Mouse (Mus musculus): ENCODE results near the gene Vps35l. TPM values are rescaled to one million over a fixed set of nuclear protein-coding genes. Genes with fewer than 3 reads are reported as not detected.

The Vps35l gene
- total and polyA plus RNA-seq, 2 experiments from 2014 or later: 41.0 to 63.8 TPM

DNA sequence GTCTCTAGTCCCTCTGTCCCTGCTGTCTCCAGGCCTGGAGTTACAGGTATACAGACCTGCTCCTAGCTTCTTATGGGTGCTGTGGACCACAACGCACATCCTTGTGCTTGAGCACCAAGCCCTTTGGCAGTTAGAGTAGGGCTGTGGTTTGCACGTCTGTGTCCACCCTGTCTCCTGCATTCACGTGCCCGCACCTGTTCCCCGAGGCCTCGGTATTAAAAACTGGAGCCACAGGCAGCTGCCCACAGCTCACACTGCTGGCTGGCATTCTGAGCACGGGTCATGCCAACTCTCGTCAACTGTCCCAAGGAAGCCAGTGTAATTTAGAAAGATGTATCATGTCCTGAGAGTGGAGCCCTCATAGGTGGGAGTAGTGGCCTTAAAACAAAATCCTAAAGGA is 55.8 kb downstream of the Vps35l start:
- no peak overlapping the region for H3K27ac ChIP-seq (ENCODE audit: low read depth)
- no peaks in the 10 kb centered on the region for H3K4me1 ChIP-seq (ENCODE audit: control insufficient read depth, insufficient read depth)
- ATAC-seq (ENCODE audit: insufficient read depth, low read depth) (no peak), DNase-seq (ENCODE audit: low spot score) (no peak)
- TF ChIP-seq EP300 (IDR thresholded peaks at IDR 0.05; ENCODE audit: low read depth) (no peak), CTCF (IDR thresholded peaks at IDR 0.05; ENCODE audit: low read depth) (no peak)
- no peak overlapping the region for H3K4me3 ChIP-seq (ENCODE audit: low read depth, low read length)
- peaks cover 49% of the 10 kb centered on the region for H3K36me3 ChIP-seq (replicated peaks; ENCODE audit: control insufficient read depth, insufficient read depth, low read length)
- no peak overlapping the region for H3K9ac ChIP-seq (replicated peaks; ENCODE audit: low read depth, low read length)
- no peaks in the 10 kb centered on the region for H3K9me3 ChIP-seq (replicated peaks; ENCODE audit: control insufficient read depth, low read length)
- no peaks in the 10 kb centered on the region for H3K27me3 ChIP-seq (ENCODE audit: control insufficient read depth, insufficient read depth, low read length)
- WGBS: 92% methylated on average over 8 of the region's 8 CpGs
- H3K4me2 ChIP-seq (ENCODE audit: low read depth, low read length): no peak overlapping the region

- Histone ChIP-seq H3K27me3 (ENCODE audit: control insufficient read depth, insufficient read depth, low read length) (no peaks in the 10 kb centered on the region), H3K4me2 (ENCODE audit: low read depth, low read length) (no peak overlapping the region), H3K4me1 (ENCODE audit: control insufficient read depth, insufficient read depth) (no peaks in the 10 kb centered on the region), H3K36me3 (replicated peaks; ENCODE audit: control insufficient read depth, insufficient read depth, low read length) (peaks cover 56% of the 10 kb centered on the region), H3K4me3 (ENCODE audit: low read depth, low read length) (no peak overlapping the region), H3K9ac (replicated peaks; ENCODE audit: low read depth, low read length) (no peak overlapping the region), H3K27ac (ENCODE audit: low read depth) (no peak overlapping the region), H3K9me3 (replicated peaks; ENCODE audit: control insufficient read depth, low read length) (no peaks in the 10 kb centered on the region)
- no peak for TF ChIP-seq CTCF (IDR thresholded peaks at IDR 0.05; ENCODE audit: low read depth)
- no peak for TF ChIP-seq EP300 (IDR thresholded peaks at IDR 0.05; ENCODE audit: low read depth)
- WGBS: 86% methylated on average over 9 of the region's 9 CpGs
- DNase-seq (ENCODE audit: low spot score) (no peak), ATAC-seq (ENCODE audit: insufficient read depth, low read depth) (no peak)
Measured at GRCm38 (mm10) chr7:118796838-118797237, 56.8 kb downstream of the Vps35l start.

DNA sequence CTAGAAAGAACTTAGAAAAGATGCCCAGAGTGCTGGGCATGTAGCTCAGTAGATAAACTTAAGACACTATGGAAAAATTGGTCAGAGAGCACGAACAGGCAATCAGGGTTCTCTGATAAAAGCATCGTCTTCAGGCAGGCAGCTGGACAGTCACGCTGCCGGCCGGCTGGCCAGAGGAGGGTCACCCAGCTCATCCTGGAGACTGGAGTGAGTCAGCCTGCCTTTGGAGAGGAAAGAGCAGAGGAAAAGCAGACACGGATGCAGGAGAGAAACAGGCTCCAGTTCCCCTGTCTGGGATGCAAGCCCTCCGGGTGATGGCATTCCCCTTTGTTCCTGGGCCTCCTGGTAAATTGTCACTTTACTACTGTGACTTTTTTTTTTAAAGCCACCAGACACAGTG is 57.6 kb downstream of the Vps35l start:
- peak; percentile 32 for DNase-seq (ENCODE audit: low spot score)
- H3K9me3 ChIP-seq (replicated peaks; ENCODE audit: control insufficient read depth, low read length): no peaks in the 10 kb centered on the region
- H3K4me2 ChIP-seq (ENCODE audit: low read depth, low read length): no peak overlapping the region
- TF ChIP-seq EP300 (IDR thresholded peaks at IDR 0.05; ENCODE audit: low read depth) (no peak), CTCF (IDR thresholded peaks at IDR 0.05; ENCODE audit: low read depth) (no peak)
- no peak overlapping the region for H3K9ac ChIP-seq (replicated peaks; ENCODE audit: low read depth, low read length)
- H3K27me3 ChIP-seq (ENCODE audit: control insufficient read depth, insufficient read depth, low read length): no peaks in the 10 kb centered on the region
- H3K36me3 ChIP-seq (replicated peaks; ENCODE audit: control insufficient read depth, insufficient read depth, low read length): peaks cover 56% of the 10 kb centered on the region
- no peaks in the 10 kb centered on the region for H3K4me1 ChIP-seq (ENCODE audit: control insufficient read depth, insufficient read depth)
- no peak for ATAC-seq (ENCODE audit: insufficient read depth, low read depth)
- 37% methylated on average over 7 of the region's 7 CpGs for WGBS
- peak overlapping the region; percentile 11; the same call in 1 of the 2 replicates for H3K27ac ChIP-seq (ENCODE audit: low read depth)
- no peak overlapping the region for H3K4me3 ChIP-seq (ENCODE audit: low read depth, low read length)

- DNase-seq (ENCODE audit: low spot score) (no peak), ATAC-seq (ENCODE audit: insufficient read depth, low read depth) (no peak)
- Histone ChIP-seq H3K4me1 (ENCODE audit: control insufficient read depth, insufficient read depth) (no peaks in the 10 kb centered on the region), H3K9me3 (replicated peaks; ENCODE audit: control insufficient read depth, low read length) (no peaks in the 10 kb centered on the region), H3K36me3 (replicated peaks; ENCODE audit: control insufficient read depth, insufficient read depth, low read length) (peaks cover 54% of the 10 kb centered on the region), H3K27ac (ENCODE audit: low read depth) (peak overlapping the region; percentile 11; the same call in 1 of the 2 replicates), H3K27me3 (ENCODE audit: control insufficient read depth, insufficient read depth, low read length) (no peaks in the 10 kb centered on the region), H3K4me2 (ENCODE audit: low read depth, low read length) (no peak overlapping the region), H3K4me3 (ENCODE audit: low read depth, low read length) (no peak overlapping the region), H3K9ac (replicated peaks; ENCODE audit: low read depth, low read length) (no peak overlapping the region)
- WGBS: 68% methylated on average over 6 of the region's 6 CpGs
- TF ChIP-seq CTCF (IDR thresholded peaks at IDR 0.05; ENCODE audit: low read depth) (no peak), EP300 (IDR thresholded peaks at IDR 0.05; ENCODE audit: low read depth) (no peak)
Measured at GRCm38 (mm10) chr7:118798105-118798570, 58.1 kb downstream of the Vps35l start.

GRCm38 (mm10) chr7:118800112-118800734 is 60.2 kb downstream of the Vps35l start:
- no peak overlapping the region for H3K27ac ChIP-seq (ENCODE audit: low read depth)
- ATAC-seq (ENCODE audit: insufficient read depth, low read depth) (no peak), DNase-seq (ENCODE audit: low spot score) (no peak)
- no peaks in the 10 kb centered on the region for H3K4me1 ChIP-seq (ENCODE audit: control insufficient read depth, insufficient read depth)
- no peaks in the 10 kb centered on the region for H3K9me3 ChIP-seq (replicated peaks; ENCODE audit: control insufficient read depth, low read length)
- peaks cover 45% of the 10 kb centered on the region for H3K36me3 ChIP-seq (replicated peaks; ENCODE audit: control insufficient read depth, insufficient read depth, low read length)
- no peak overlapping the region for H3K9ac ChIP-seq (replicated peaks; ENCODE audit: low read depth, low read length)
- no peak overlapping the region for H3K4me2 ChIP-seq (ENCODE audit: low read depth, low read length)
- 75% methylated on average over 15 of the region's 15 CpGs for WGBS
- no peak overlapping the region for H3K4me3 ChIP-seq (ENCODE audit: low read depth, low read length)
- TF ChIP-seq EP300 (IDR thresholded peaks at IDR 0.05; ENCODE audit: low read depth): no peak
- no peak for TF ChIP-seq CTCF (IDR thresholded peaks at IDR 0.05; ENCODE audit: low read depth)
- H3K27me3 ChIP-seq (ENCODE audit: control insufficient read depth, insufficient read depth, low read length): no peaks in the 10 kb centered on the region

DNA sequence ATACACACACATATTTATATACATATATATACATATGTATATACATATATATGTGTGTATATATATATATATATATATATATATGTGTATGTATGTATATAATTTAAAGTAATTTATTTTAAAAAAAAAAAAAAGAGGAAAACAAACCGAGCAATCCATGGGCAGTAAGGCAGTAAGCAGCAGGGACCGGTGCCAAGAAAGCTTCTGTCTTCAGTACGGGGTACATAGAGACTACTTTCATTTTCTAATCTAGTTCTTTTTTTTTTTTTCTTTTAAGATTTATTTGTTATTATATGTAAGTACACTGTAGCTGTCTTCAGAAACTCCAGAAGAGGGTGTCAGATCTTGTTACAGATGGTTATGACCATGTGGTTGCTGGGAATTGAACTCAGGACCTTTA is 61.8 kb downstream of the Vps35l start:
- no peak overlapping the region for H3K9ac ChIP-seq (replicated peaks; ENCODE audit: low read depth, low read length)
- H3K36me3 ChIP-seq (replicated peaks; ENCODE audit: control insufficient read depth, insufficient read depth, low read length): peaks cover 42% of the 10 kb centered on the region
- no peak for TF ChIP-seq CTCF (IDR thresholded peaks at IDR 0.05; ENCODE audit: low read depth)
- no peak for TF ChIP-seq EP300 (IDR thresholded peaks at IDR 0.05; ENCODE audit: low read depth)
- H3K4me3 ChIP-seq (ENCODE audit: low read depth, low read length): no peak overlapping the region
- no peak overlapping the region for H3K4me2 ChIP-seq (ENCODE audit: low read depth, low read length)
- peaks cover 2% of the 10 kb centered on the region; the same call in 1 of the 2 replicates for H3K4me1 ChIP-seq (ENCODE audit: control insufficient read depth, insufficient read depth)
- DNase-seq (ENCODE audit: low spot score) (no peak), ATAC-seq (ENCODE audit: insufficient read depth, low read depth) (no peak)
- no peaks in the 10 kb centered on the region for H3K27me3 ChIP-seq (ENCODE audit: control insufficient read depth, insufficient read depth, low read length)
- 76% methylated on average over 3 of the region's 3 CpGs for WGBS
- no peaks in the 10 kb centered on the region for H3K9me3 ChIP-seq (replicated peaks; ENCODE audit: control insufficient read depth, low read length)
- no peak overlapping the region for H3K27ac ChIP-seq (ENCODE audit: low read depth)
